Mouse (Mus musculus) cerebellum, adult (tissue): Measurements from ENCODE around the gene Tma7.

Experiments used
- ATAC-seq: cut with Nextera tagmentation; 2 replicates; pipeline ENCODE4 v1.9.2; 2017; ENCODE audit warnings: mild to moderate bottlenecking, moderate library complexity, mixed read lengths; ENCODE audit not compliant: insufficient number of reproducible peaks, low FRiP score, low TSS enrichment

Gene Tma7

GRCm38 (mm10) chr9:109103250-109103649 lies 20.9 kb upstream of the Tma7 start:
- ATAC-seq = no peak

- no peak for ATAC-seq
These were observed 20.2 kb upstream of the Tma7 start for GRCm38 (mm10) chr9:109102541-109102940.

GRCm38 (mm10) chr9:109101933-109102445 lies 19.6 kb upstream of the Tma7 start:
- ATAC-seq = no peak

GRCm38 (mm10) chr9:109100307-109100928 lies 18.0 kb upstream of the Tma7 start:
- ATAC-seq = no peak

- no peak for ATAC-seq
These were observed 16.6 kb upstream of the Tma7 start for GRCm38 (mm10) chr9:109098969-109099368.

- ATAC-seq = no peak
These were observed 16.0 kb upstream of the Tma7 start for GRCm38 (mm10) chr9:109098366-109098765.

- ATAC-seq = peak; percentile 37; the same call in 1 of the 2 replicates
These were observed 15.4 kb upstream of the Tma7 start for GRCm38 (mm10) chr9:109097831-109098230.

- ATAC-seq = no peak
These were observed 14.9 kb upstream of the Tma7 start for GRCm38 (mm10) chr9:109097291-109097690.

GRCm38 (mm10) chr9:109096856-109097255 lies 14.5 kb upstream of the Tma7 start:
- no peak for ATAC-seq

- ATAC-seq = no peak
These were observed 13.9 kb upstream of the Tma7 start for GRCm38 (mm10) chr9:109096251-109096661.

GRCm38 (mm10) chr9:109095137-109095982 lies 13.0 kb upstream of the Tma7 start, which contains the start of gene Plxnb1:
Plxnb1 (plus strand) TSS chr9:109095389.
- ATAC-seq = peak; percentile 24; the same call in 1 of the 2 replicates

- ATAC-seq = no peak
These were observed 12.3 kb upstream of the Tma7 start for GRCm38 (mm10) chr9:109094553-109095136.

- no peak for ATAC-seq
These were observed 11.6 kb upstream of the Tma7 start for GRCm38 (mm10) chr9:109093786-109094552.

- no peak for ATAC-seq
These were observed 10.4 kb upstream of the Tma7 start for GRCm38 (mm10) chr9:109092799-109093198.

- no peak for ATAC-seq
These were observed 9.4 kb upstream of the Tma7 start for GRCm38 (mm10) chr9:109091802-109092201.

- ATAC-seq = no peak
These were observed 8.1 kb upstream of the Tma7 start for GRCm38 (mm10) chr9:109090446-109090845.

GRCm38 (mm10) chr9:109087987-109088386 lies 5.6 kb upstream of the Tma7 start:
- ATAC-seq = no peak

GRCm38 (mm10) chr9:109084922-109085321 lies 2.5 kb upstream of the Tma7 start:
- no peak for ATAC-seq

GRCm38 (mm10) chr9:109081749-109082123 lies 651 bp downstream of the Tma7 start:
- ATAC-seq = no peak

- no peak for ATAC-seq
These were observed 1.9 kb downstream of the Tma7 start for GRCm38 (mm10) chr9:109080516-109080915.
